Mouse (Mus musculus): ENCODE measurements at regions not wholly inside any gene's neighbourhood (a gene's known extent, or its start where the extent isn't known, plus 50 kb on each side); places are given as distances from the start of the nearest gene placed in this dataset.

GRCm38 (mm10) chr15:56979353-56979752 is 498.1 kb downstream of the Slc22a22 start:
- in situ Hi-C loops (cut with MboI, MseI) = no loop called here

- in situ Hi-C loops (cut with MboI, MseI) = no loop called here
Measured at GRCm38 (mm10) chr15:56975446-56976433, 501.7 kb downstream of the Slc22a22 start.

GRCm38 (mm10) chr15:56970140-56970539 is 507.3 kb downstream of the Slc22a22 start:
- in situ Hi-C loops (cut with MboI, MseI) = no loop called here

GRCm38 (mm10) chr15:56956356-56956755 is 521.1 kb downstream of the Slc22a22 start:
- in situ Hi-C loops (cut with MboI, MseI) = loop anchor here (10.0 kb wide), 1 partner anchor 1048 kb away; no protein-coding TSS in a partner anchor

GRCm38 (mm10) chr15:56952176-56952575 is 525.2 kb downstream of the Slc22a22 start:
- in situ Hi-C loops (cut with MboI, MseI) = loop anchor here (10.0 kb wide), 1 partner anchor 1053 kb away; no protein-coding TSS in a partner anchor

GRCm38 (mm10) chr15:56950824-56951223 is 526.6 kb downstream of the Slc22a22 start:
- in situ Hi-C loops (cut with MboI, MseI) = loop anchor here (10.0 kb wide), 1 partner anchor 1054 kb away; no protein-coding TSS in a partner anchor

GRCm38 (mm10) chr15:56940891-56941290 is 536.5 kb downstream of the Slc22a22 start:
- in situ Hi-C loops (cut with MboI, MseI) = no loop called here

- in situ Hi-C loops (cut with MboI, MseI) = no loop called here
Measured at GRCm38 (mm10) chr15:56896553-56896952, 580.9 kb downstream of the Slc22a22 start.

- in situ Hi-C loops (cut with MboI, MseI) = loop anchor here (5.0 kb wide), 1 partner anchor 39 kb away; no protein-coding TSS in a partner anchor
Measured at GRCm38 (mm10) chr15:56881501-56881900, 595.9 kb downstream of the Slc22a22 start.

- in situ Hi-C loops (cut with MboI, MseI) = loop anchor here (25.0 kb wide), 1 partner anchor 1379 kb away; no protein-coding TSS in a partner anchor
Measured at GRCm38 (mm10) chr15:56865879-56866278, 611.5 kb downstream of the Slc22a22 start.

- in situ Hi-C loops (cut with MboI, MseI) = loop anchor here (25.0 kb wide), 1 partner anchor 1378 kb away; no protein-coding TSS in a partner anchor
Measured at GRCm38 (mm10) chr15:56865035-56865804, 612.2 kb downstream of the Slc22a22 start.

- in situ Hi-C loops (cut with MboI, MseI) = loop anchor here (25.0 kb wide), 1 partner anchor 1371 kb away; no protein-coding TSS in a partner anchor
Measured at GRCm38 (mm10) chr15:56858627-56859334, 618.6 kb downstream of the Slc22a22 start.

- in situ Hi-C loops (cut with MboI, MseI) = loop anchor here (25.0 kb wide), 1 partner anchor 1371 kb away; no protein-coding TSS in a partner anchor
Measured at GRCm38 (mm10) chr15:56858134-56858533, 619.3 kb downstream of the Slc22a22 start.

GRCm38 (mm10) chr15:56856057-56856456 is 621.4 kb downstream of the Slc22a22 start:
- in situ Hi-C loops (cut with MboI, MseI) = loop anchor here (25.0 kb wide), 1 partner anchor 1369 kb away; no protein-coding TSS in a partner anchor

GRCm38 (mm10) chr15:56853106-56853505 is 624.3 kb downstream of the Slc22a22 start:
- in situ Hi-C loops (cut with MboI, MseI) = loop anchor here (25.0 kb wide), 1 partner anchor 1366 kb away; no protein-coding TSS in a partner anchor

GRCm38 (mm10) chr15:56847469-56848128 is 629.8 kb downstream of the Slc22a22 start:
- in situ Hi-C loops (cut with MboI, MseI) = no loop called here

- in situ Hi-C loops (cut with MboI, MseI) = loop anchor here (5.0 kb wide), 1 partner anchor 38 kb away; no protein-coding TSS in a partner anchor
Measured at GRCm38 (mm10) chr15:56844574-56844973, 632.9 kb downstream of the Slc22a22 start.

- in situ Hi-C loops (cut with MboI, MseI) = loop anchor here (5.0 kb wide), 1 partner anchor 41 kb away; no protein-coding TSS in a partner anchor
Measured at GRCm38 (mm10) chr15:56841516-56841915, 635.9 kb downstream of the Slc22a22 start.

- in situ Hi-C loops (cut with MboI, MseI) = no loop called here
Measured at GRCm38 (mm10) chr15:56837292-56837691, 640.1 kb downstream of the Slc22a22 start.

- in situ Hi-C loops (cut with MboI, MseI) = no loop called here
Measured at GRCm38 (mm10) chr15:56834621-56835020, 642.8 kb downstream of the Slc22a22 start.
